Mouse (Mus musculus) thymus, adult 2 months (tissue): ENCODE measurements around the gene Wap.

Experiments
- CTCF ChIP-seq: fragments of 200-500 bp; IDR thresholded peaks from 2 replicates; pipeline ENCODE4 v1.5.1; 2012; ENCODE audit warnings: mild to moderate bottlenecking, control low read depth, low read length, moderate library complexity, borderline replicate concordance; ENCODE audit not compliant: control insufficient read depth, poor library complexity, insufficient read depth; ENCODE audit errors: extremely low read depth
- POLR2A ChIP-seq: fragments of 200-500 bp; IDR thresholded peaks from 2 replicates; pipeline ENCODE4 v1.6.1; 2012; ENCODE audit warnings: mild to moderate bottlenecking, low read length, control low read depth, moderate library complexity; ENCODE audit not compliant: control insufficient read depth, poor library complexity, insufficient read depth; ENCODE audit errors: extremely low read depth

GRCm38 (mm10) chr11:6599831-6600230 lies 38.6 kb downstream of the Wap start:
- TF ChIP-seq CTCF = no peak
- no peak for TF ChIP-seq POLR2A
